Mouse (Mus musculus): ENCODE measurements around the gene Tle3. TPM values are rescaled to one million over a fixed set of nuclear protein-coding genes. Genes with fewer than 3 reads are reported as not detected.

Tle3 gene
- polyA plus RNA-seq, 1 experiment from 2014 or later, result 15.9 TPM

DNA sequence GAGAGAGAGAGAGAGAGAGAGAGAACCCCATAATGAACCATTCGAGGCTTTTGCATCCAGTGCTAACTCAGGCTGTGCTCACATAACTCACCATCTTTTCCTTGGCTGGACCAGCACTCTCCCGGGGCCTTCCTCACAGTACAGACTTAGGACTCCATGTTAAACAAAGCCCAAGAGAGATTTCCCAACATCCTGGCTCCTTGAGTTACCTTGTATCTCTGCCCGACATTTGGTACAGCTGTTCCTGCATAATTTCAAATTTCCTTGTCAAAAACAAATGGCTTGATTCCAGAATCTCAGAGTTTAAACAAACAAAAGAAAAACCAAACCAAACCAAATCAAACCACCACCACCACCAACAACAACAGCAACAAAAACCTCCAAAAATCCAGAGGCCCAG lies 55.7 kb downstream of the Tle3 start:
- no peak overlapping the region for H3K9ac ChIP-seq (ENCODE audit: low read depth, low read length)
- no peaks in the 10 kb centered on the region for H3K9me3 ChIP-seq (ENCODE audit: control insufficient read depth, low read length)
- H3K27ac ChIP-seq (ENCODE audit: low read length), result no peak overlapping the region
- WGBS, result 76% methylated on average over 3 of the region's 3 CpGs
- peaks cover 3% of the 10 kb centered on the region; the same call in 1 of the 2 replicates for H3K27me3 ChIP-seq (replicated peaks; ENCODE audit: control insufficient read depth, insufficient read depth, low read length)
- no peak overlapping the region for H3K4me2 ChIP-seq (ENCODE audit: low read depth, low read length)
- no peak for ATAC-seq
- H3K4me1 ChIP-seq (ENCODE audit: control insufficient read depth, insufficient read depth, low read length), result no peaks in the 10 kb centered on the region
- H3K36me3 ChIP-seq (ENCODE audit: control insufficient read depth, insufficient read depth, low read length), result no peaks in the 10 kb centered on the region
- H3K4me3 ChIP-seq (ENCODE audit: low read length), result no peak overlapping the region

DNA sequence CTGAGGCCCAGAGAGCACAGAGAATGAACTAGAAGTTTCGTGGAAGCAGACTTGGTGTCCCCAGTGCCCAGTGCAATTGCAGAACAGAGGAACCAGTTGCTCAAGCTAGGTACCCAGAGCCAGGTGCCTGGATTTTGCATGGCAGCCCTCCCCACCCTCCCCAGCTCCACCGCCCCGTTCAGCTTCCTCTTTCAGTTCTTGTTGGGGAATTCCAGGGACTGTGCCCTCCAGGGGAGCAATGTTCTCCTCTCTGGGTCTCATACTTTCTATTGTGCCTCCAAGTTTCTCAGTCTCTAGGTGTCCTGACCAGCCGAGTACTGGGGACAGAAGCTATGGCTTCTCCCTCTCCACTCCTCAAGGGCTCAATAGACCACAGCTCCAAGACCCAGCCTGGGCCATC lies 59.7 kb downstream of the Tle3 start:
- Histone ChIP-seq H3K9me3 (ENCODE audit: control insufficient read depth, low read length) (no peaks in the 10 kb centered on the region), H3K4me3 (ENCODE audit: low read length) (no peak overlapping the region), H3K27ac (ENCODE audit: low read length) (no peak overlapping the region), H3K36me3 (ENCODE audit: control insufficient read depth, insufficient read depth, low read length) (no peaks in the 10 kb centered on the region), H3K9ac (ENCODE audit: low read depth, low read length) (no peak overlapping the region), H3K4me2 (ENCODE audit: low read depth, low read length) (no peak overlapping the region), H3K4me1 (ENCODE audit: control insufficient read depth, insufficient read depth, low read length) (peaks cover 7% of the 10 kb centered on the region; the same call in 1 of the 2 replicates), H3K27me3 (replicated peaks; ENCODE audit: control insufficient read depth, insufficient read depth, low read length) (no peaks in the 10 kb centered on the region)
- 86% methylated on average over 4 of the region's 4 CpGs for WGBS
- ATAC-seq, result no peak

DNA sequence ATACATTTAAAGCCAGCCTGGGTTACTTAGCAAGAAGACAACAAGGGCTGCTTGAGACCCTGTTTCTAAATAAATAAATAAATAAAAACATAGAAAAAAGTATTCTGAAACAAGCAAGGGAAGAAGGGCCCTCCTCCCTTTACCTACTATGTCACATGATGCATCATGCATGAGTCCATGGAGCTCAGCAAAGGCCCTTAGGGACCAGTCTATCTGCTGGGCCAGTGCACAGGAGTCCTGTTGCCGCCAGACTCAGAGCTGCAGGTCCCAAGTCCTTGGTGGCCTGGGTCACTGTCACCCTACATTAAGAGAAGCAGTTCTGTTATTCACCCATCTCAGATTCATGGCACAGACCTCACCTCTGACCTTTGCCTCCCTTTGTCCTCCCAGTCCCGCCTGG lies 61.0 kb downstream of the Tle3 start:
- no peaks in the 10 kb centered on the region for H3K27me3 ChIP-seq (replicated peaks; ENCODE audit: control insufficient read depth, insufficient read depth, low read length)
- H3K9ac ChIP-seq (ENCODE audit: low read depth, low read length), result no peak overlapping the region
- no peak for ATAC-seq
- H3K4me2 ChIP-seq (ENCODE audit: low read depth, low read length), result no peak overlapping the region
- H3K9me3 ChIP-seq (ENCODE audit: control insufficient read depth, low read length), result no peaks in the 10 kb centered on the region
- no peaks in the 10 kb centered on the region for H3K36me3 ChIP-seq (ENCODE audit: control insufficient read depth, insufficient read depth, low read length)
- no peak overlapping the region for H3K27ac ChIP-seq (ENCODE audit: low read length)
- H3K4me3 ChIP-seq (ENCODE audit: low read length), result no peak overlapping the region
- peaks cover 7% of the 10 kb centered on the region; the same call in 1 of the 2 replicates for H3K4me1 ChIP-seq (ENCODE audit: control insufficient read depth, insufficient read depth, low read length)
- WGBS, result 89% methylated on average over 2 of the region's 2 CpGs

DNA sequence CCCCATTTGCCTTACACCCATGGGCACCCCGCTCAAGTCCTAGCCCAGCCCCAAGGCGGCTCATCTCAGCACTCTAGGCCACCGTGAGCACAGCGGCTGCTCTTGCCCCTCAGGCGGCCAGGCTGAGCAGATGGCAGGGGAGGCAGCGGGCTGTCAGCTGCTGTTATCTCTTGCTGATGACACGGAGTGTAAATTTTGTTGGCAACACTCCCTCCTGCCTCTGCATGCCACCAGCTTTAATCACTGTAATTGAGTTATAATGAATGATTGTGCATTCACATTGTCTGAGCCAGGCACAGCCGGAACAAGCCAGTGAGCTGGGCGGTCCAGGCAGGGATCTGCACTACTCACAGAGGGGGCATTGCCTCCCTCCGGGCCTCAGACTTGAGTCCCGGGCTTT lies 61.9 kb downstream of the Tle3 start:
- WGBS, result 52% methylated on average over 11 of the region's 11 CpGs
- peak; percentile 37; the same call in 1 of the 2 replicates for ATAC-seq
- Histone ChIP-seq H3K4me1 (ENCODE audit: control insufficient read depth, insufficient read depth, low read length) (peaks cover 7% of the 10 kb centered on the region; the same call in 1 of the 2 replicates), H3K27me3 (replicated peaks; ENCODE audit: control insufficient read depth, insufficient read depth, low read length) (no peaks in the 10 kb centered on the region), H3K36me3 (ENCODE audit: control insufficient read depth, insufficient read depth, low read length) (no peaks in the 10 kb centered on the region), H3K9me3 (ENCODE audit: control insufficient read depth, low read length) (no peaks in the 10 kb centered on the region), H3K9ac (ENCODE audit: low read depth, low read length) (no peak overlapping the region), H3K4me3 (ENCODE audit: low read length) (no peak overlapping the region), H3K4me2 (ENCODE audit: low read depth, low read length) (no peak overlapping the region), H3K27ac (ENCODE audit: low read length) (no peak overlapping the region)

DNA sequence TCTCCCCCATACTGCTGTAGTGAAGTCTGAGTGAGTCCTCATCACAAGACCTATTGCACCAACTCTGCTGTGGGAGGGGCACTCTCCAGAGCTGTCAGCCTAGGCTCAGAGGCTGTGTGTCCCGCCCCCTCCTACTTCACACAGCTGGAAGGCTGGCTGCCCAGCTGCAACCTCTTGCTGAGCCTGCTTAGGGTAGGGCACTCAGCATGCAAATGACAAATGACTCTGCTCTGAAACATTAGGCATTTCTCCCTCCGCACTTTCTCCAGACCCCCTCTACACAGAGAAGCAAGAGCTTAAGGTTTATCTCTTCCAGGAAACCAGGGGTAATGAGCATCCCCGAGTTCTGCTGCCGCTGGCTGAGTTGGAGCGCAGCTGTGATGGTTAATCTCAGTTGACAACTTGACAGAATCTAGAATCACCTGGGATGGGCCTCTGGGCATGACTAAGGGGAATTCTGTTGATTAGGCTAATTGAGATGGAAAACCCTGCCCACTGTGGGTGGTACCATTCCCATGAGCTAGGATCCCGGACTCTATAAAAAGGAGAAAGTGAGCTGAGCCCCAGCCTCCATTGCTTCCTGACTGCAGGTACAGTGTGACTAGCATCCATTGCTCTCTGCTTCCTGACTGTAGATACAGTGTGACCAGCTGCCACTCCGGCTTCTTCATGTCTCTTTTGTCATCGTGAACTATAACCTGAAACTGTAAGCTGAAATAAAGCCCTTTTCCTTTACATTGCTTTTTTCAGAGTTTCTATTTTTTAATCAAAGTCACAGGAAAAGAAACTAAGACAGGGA lies 63.2 kb downstream of the Tle3 start:
- no peak overlapping the region for H3K4me3 ChIP-seq (ENCODE audit: low read length)
- 36% methylated on average over 8 of the region's 8 CpGs for WGBS
- H3K4me2 ChIP-seq (ENCODE audit: low read depth, low read length), result no peak overlapping the region
- H3K36me3 ChIP-seq (ENCODE audit: control insufficient read depth, insufficient read depth, low read length), result no peaks in the 10 kb centered on the region
- no peak overlapping the region for H3K27ac ChIP-seq (ENCODE audit: low read length)
- H3K9me3 ChIP-seq (ENCODE audit: control insufficient read depth, low read length), result no peaks in the 10 kb centered on the region
- no peak overlapping the region for H3K9ac ChIP-seq (ENCODE audit: low read depth, low read length)
- peaks cover 7% of the 10 kb centered on the region; the same call in 1 of the 2 replicates for H3K4me1 ChIP-seq (ENCODE audit: control insufficient read depth, insufficient read depth, low read length)
- ATAC-seq, result peak; percentile 87
- H3K27me3 ChIP-seq (replicated peaks; ENCODE audit: control insufficient read depth, insufficient read depth, low read length), result no peaks in the 10 kb centered on the region

DNA sequence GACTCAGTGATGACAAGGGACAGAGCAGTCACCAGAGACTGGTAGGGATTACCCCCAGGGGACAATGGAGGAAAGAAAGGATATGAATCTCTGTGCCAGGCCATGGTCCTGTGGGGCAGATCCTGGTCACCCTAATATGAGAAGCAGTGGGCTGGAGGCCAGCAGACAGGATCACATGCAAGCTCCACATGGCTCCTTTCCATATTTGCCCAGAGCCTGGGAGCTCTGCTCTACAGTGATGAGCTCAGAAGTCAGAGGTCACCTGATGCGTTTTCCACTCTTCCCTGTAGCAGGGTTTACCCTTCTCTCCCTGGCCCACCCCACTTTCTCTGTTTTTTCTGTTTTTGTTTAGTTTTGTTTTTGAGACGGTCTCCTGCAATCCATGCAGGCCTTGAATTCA lies 63.9 kb downstream of the Tle3 start:
- Histone ChIP-seq H3K9me3 (ENCODE audit: control insufficient read depth, low read length) (no peaks in the 10 kb centered on the region), H3K4me3 (ENCODE audit: low read length) (no peak overlapping the region), H3K27me3 (replicated peaks; ENCODE audit: control insufficient read depth, insufficient read depth, low read length) (no peaks in the 10 kb centered on the region), H3K4me1 (ENCODE audit: control insufficient read depth, insufficient read depth, low read length) (peaks cover 7% of the 10 kb centered on the region; the same call in 1 of the 2 replicates), H3K9ac (ENCODE audit: low read depth, low read length) (no peak overlapping the region), H3K27ac (ENCODE audit: low read length) (no peak overlapping the region), H3K4me2 (ENCODE audit: low read depth, low read length) (no peak overlapping the region), H3K36me3 (ENCODE audit: control insufficient read depth, insufficient read depth, low read length) (no peaks in the 10 kb centered on the region)
- WGBS, result 68% methylated on average over 2 of the region's 2 CpGs
- no peak for ATAC-seq

DNA sequence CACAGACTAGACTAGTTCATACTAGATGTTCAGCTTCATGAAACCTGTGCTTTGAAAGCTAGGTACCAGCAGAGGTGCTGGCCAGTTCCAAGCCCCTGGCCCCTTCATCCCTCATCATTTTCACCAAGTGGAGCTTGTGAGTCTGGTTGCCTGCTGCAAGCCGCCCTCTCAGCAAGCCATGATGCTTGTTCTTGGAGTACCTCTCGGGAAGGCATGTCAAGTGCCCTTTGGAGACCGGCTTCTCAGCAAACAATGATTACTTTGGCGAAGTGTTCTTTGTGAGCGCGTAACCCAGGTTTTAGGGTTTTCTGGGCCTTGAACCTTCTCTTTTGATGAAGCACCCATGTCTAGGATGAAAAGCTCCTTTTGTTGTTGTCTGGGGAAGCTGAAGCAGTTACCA lies 64.6 kb downstream of the Tle3 start:
- Histone ChIP-seq H3K9ac (ENCODE audit: low read depth, low read length) (no peak overlapping the region), H3K4me1 (ENCODE audit: control insufficient read depth, insufficient read depth, low read length) (peaks cover 7% of the 10 kb centered on the region; the same call in 1 of the 2 replicates), H3K9me3 (ENCODE audit: control insufficient read depth, low read length) (no peaks in the 10 kb centered on the region), H3K4me3 (ENCODE audit: low read length) (no peak overlapping the region), H3K27me3 (replicated peaks; ENCODE audit: control insufficient read depth, insufficient read depth, low read length) (no peaks in the 10 kb centered on the region), H3K36me3 (ENCODE audit: control insufficient read depth, insufficient read depth, low read length) (no peaks in the 10 kb centered on the region), H3K27ac (ENCODE audit: low read length) (no peak overlapping the region), H3K4me2 (ENCODE audit: low read depth, low read length) (no peak overlapping the region)
- 93% methylated on average over 6 of the region's 6 CpGs for WGBS
- ATAC-seq, result no peak

DNA sequence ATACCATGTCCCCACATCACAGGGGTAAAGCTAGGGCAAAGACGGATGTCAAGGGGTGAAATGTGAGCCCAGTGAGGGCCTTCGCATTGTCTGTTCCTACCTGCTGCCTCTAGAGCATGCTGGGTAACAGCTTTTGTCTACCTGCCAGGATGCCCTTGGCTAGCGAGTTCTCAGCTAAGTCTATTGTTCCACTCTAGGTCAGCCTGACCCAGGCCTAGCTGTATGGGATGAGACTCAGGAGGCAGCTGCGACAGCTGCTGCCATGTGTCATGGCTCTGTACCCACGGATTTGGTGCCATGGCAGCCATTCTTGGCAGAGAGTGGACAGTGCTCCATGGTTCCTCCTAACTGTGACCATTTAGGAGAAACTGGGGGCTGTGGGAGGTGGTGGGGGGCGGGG lies 66.9 kb downstream of the Tle3 start:
- no peaks in the 10 kb centered on the region for H3K9me3 ChIP-seq (ENCODE audit: control insufficient read depth, low read length)
- H3K4me3 ChIP-seq (ENCODE audit: low read length), result no peak overlapping the region
- no peak overlapping the region for H3K4me2 ChIP-seq (ENCODE audit: low read depth, low read length)
- H3K9ac ChIP-seq (ENCODE audit: low read depth, low read length), result no peak overlapping the region
- 76% methylated on average over 6 of the region's 6 CpGs for WGBS
- no peak for ATAC-seq
- no peaks in the 10 kb centered on the region for H3K27me3 ChIP-seq (replicated peaks; ENCODE audit: control insufficient read depth, insufficient read depth, low read length)
- H3K36me3 ChIP-seq (ENCODE audit: control insufficient read depth, insufficient read depth, low read length), result no peaks in the 10 kb centered on the region
- peaks cover 7% of the 10 kb centered on the region; the same call in 1 of the 2 replicates for H3K4me1 ChIP-seq (ENCODE audit: control insufficient read depth, insufficient read depth, low read length)
- no peak overlapping the region for H3K27ac ChIP-seq (ENCODE audit: low read length)

DNA sequence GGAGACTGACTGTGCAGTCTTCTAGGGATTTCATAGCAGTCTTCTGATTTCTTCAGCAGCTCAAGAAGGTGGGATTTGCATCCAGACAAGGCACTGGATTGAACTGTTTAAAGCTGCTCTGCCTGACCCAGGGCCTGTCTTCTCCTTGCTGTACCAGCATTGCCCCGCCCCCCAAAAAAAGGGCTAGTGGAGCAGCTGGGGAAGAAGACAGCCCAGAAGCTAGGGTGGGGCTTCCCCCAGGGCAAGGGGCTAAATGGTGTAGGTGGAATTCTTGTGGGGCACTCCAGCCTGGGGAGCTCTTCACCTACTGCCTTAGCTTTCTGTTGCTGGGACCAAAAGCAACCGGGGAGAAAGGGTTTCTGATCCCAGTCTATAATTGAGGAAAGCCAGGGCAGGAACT lies 67.8 kb downstream of the Tle3 start:
- WGBS, result 83% methylated on average over 2 of the region's 2 CpGs
- Histone ChIP-seq H3K36me3 (ENCODE audit: control insufficient read depth, insufficient read depth, low read length) (no peaks in the 10 kb centered on the region), H3K27me3 (replicated peaks; ENCODE audit: control insufficient read depth, insufficient read depth, low read length) (no peaks in the 10 kb centered on the region), H3K4me2 (ENCODE audit: low read depth, low read length) (no peak overlapping the region), H3K9me3 (ENCODE audit: control insufficient read depth, low read length) (no peaks in the 10 kb centered on the region), H3K27ac (ENCODE audit: low read length) (no peak overlapping the region), H3K4me3 (ENCODE audit: low read length) (no peak overlapping the region), H3K9ac (ENCODE audit: low read depth, low read length) (no peak overlapping the region), H3K4me1 (ENCODE audit: control insufficient read depth, insufficient read depth, low read length) (peaks cover 4% of the 10 kb centered on the region; the same call in 1 of the 2 replicates)
- ATAC-seq, result no peak

All from intestine, embryonic 16.5 days (tissue).